Mouse (Mus musculus) MEL (cell line): ENCODE data around the gene Asb12. TPM values are rescaled to one million over a fixed set of nuclear protein-coding genes. Genes with fewer than 3 reads are reported as not detected.

Experiments used
- DNase-seq: peaks from one replicate; pipeline ENCODE4 v3.0.0; 2011; ENCODE audit warnings: low read depth, low spot score
- H3K27ac ChIP-seq: 2 replicates; pipeline ENCODE4 v1.5.1; 2012; ENCODE audit warnings: low read depth, mild to moderate bottlenecking, control low read depth, low read length, moderate library complexity; ENCODE audit not compliant: control insufficient read depth
- H3K27me3 ChIP-seq, 2 experiments: fragments of 150-350 bp in 1 of 2; sonication (generic) in 1 of 2; 2 replicates each; pipeline ENCODE4 v1.6.1; 2012; ENCODE audit warnings: low read length in 2 of 2, mild to moderate bottlenecking in 2 of 2, improper control_type of control experiment in 1 of 2, moderate library complexity in 1 of 2; ENCODE audit not compliant: insufficient read depth in 2 of 2, control insufficient read depth in 1 of 2
- H3K36me3 ChIP-seq, 2 experiments: 2 replicates each; pipeline ENCODE4 v1.6.1; 2012 to 2014; ENCODE audit warnings: low read length in 2 of 2, improper control_type of control experiment in 1 of 2, inconsistent platforms in 1 of 2, mild to moderate bottlenecking in 1 of 2; ENCODE audit not compliant: insufficient read depth in 2 of 2, control insufficient read depth in 1 of 2
- H3K4me1 ChIP-seq, 2 experiments: fragments of 150-350 bp in 1 of 2; sonication (generic) in 1 of 2; 2 replicates each; pipeline ENCODE4 v1.6.1; 2012; ENCODE audit warnings: low read length in 2 of 2, improper control_type of control experiment in 1 of 2, mild to moderate bottlenecking in 1 of 2; ENCODE audit not compliant: insufficient read depth in 2 of 2, control insufficient read depth in 1 of 2
- H3K4me3 ChIP-seq, 2 experiments: fragments of 150-350 bp in 1 of 2; sonication (generic) in 1 of 2; 2 replicates each; pipeline ENCODE4 v1.5.1; 2012; ENCODE audit warnings: low read depth in 2 of 2, low read length in 2 of 2, mild to moderate bottlenecking in 2 of 2, moderate library complexity in 2 of 2, control low read depth in 1 of 2, improper control_type of control experiment in 1 of 2; ENCODE audit not compliant: control insufficient read depth in 1 of 2, insufficient read depth in 1 of 2
- H3K79me2 ChIP-seq: 2 replicates; pipeline ENCODE4 v1.6.1; 2012; ENCODE audit warnings: mild to moderate bottlenecking, low read length, moderate library complexity; ENCODE audit not compliant: control insufficient read depth, poor library complexity, insufficient read depth
- H3K9ac ChIP-seq: 2 replicates; pipeline ENCODE4 v1.6.1; 2012; ENCODE audit warnings: low read depth, mild to moderate bottlenecking, control low read depth, low read length, moderate library complexity; ENCODE audit not compliant: control insufficient read depth, poor library complexity, severe bottlenecking
- H3K9me3 ChIP-seq: fragments of 150-350 bp; sonication (generic); replicated peaks from 2 replicates; pipeline ENCODE4 v1.6.1; 2012; ENCODE audit warnings: mild to moderate bottlenecking, low read length, improper control_type of control experiment, moderate library complexity; ENCODE audit not compliant: insufficient read depth
- CHD1 ChIP-seq: IDR thresholded peaks from 2 replicates; pipeline ENCODE4 v1.6.1; 2012; ENCODE audit warnings: low read depth, mild to moderate bottlenecking, inconsistent platforms, low read length, improper control_type of control experiment
- CHD2 ChIP-seq: IDR thresholded peaks from 2 replicates; pipeline ENCODE4 v1.6.1; 2011; ENCODE audit warnings: low read length, improper control_type of control experiment
- ELF1 ChIP-seq: IDR thresholded peaks from 2 replicates; pipeline ENCODE4 v1.6.1; 2014; ENCODE audit warnings: low read depth, mild to moderate bottlenecking, inconsistent platforms, low read length, improper control_type of control experiment, moderate library complexity
- EP300 ChIP-seq, 2 experiments: IDR thresholded peaks; 2 replicates each; pipeline ENCODE4 v1.6.1; 2011; ENCODE audit warnings: improper control_type of control experiment in 2 of 2, low read length in 2 of 2, low read depth in 1 of 2, mild to moderate bottlenecking in 1 of 2
- GATA1 ChIP-seq: IDR thresholded peaks from 2 replicates; pipeline ENCODE4 v1.6.1; 2011; ENCODE audit warnings: low read depth, low read length, improper control_type of control experiment
- HCFC1 ChIP-seq: IDR thresholded peaks from 2 replicates; pipeline ENCODE4 v1.6.1; 2012; ENCODE audit warnings: low read depth, mild to moderate bottlenecking, inconsistent platforms, low read length, improper control_type of control experiment, moderate library complexity
- JUND ChIP-seq: IDR thresholded peaks from 2 replicates; pipeline ENCODE4 v1.6.1; 2011; ENCODE audit warnings: low read depth, mild to moderate bottlenecking, improper control_type of control experiment, low read length
- KAT2A ChIP-seq: conservative IDR thresholded peaks from 2 replicates; pipeline ENCODE4 v1.6.1; 2012; ENCODE audit warnings: low read depth, low read length, improper control_type of control experiment, inconsistent platforms
- MAFK ChIP-seq: IDR thresholded peaks from 2 replicates; pipeline ENCODE4 v1.6.1; 2011; ENCODE audit warnings: low read depth, mild to moderate bottlenecking, low read length, improper control_type of control experiment, borderline replicate concordance
- MAX ChIP-seq: IDR thresholded peaks from 2 replicates; pipeline ENCODE4 v1.6.1; 2011; ENCODE audit warnings: low read length, improper control_type of control experiment
- MAZ ChIP-seq: IDR thresholded peaks from 2 replicates; pipeline ENCODE4 v1.6.1; 2012; ENCODE audit warnings: low read depth, mild to moderate bottlenecking, inconsistent platforms, low read length, improper control_type of control experiment
- MEF2A ChIP-seq: IDR thresholded peaks from 2 replicates; pipeline ENCODE4 v1.6.1; 2014; ENCODE audit warnings: low read depth, mild to moderate bottlenecking, inconsistent platforms, low read length, improper control_type of control experiment; ENCODE audit not compliant: poor library complexity, insufficient replicate concordance, severe bottlenecking; ENCODE audit errors: extremely low read depth
- MXI1 ChIP-seq: IDR thresholded peaks from 2 replicates; pipeline ENCODE4 v1.6.1; 2011; ENCODE audit warnings: mild to moderate bottlenecking, low read depth, low read length, improper control_type of control experiment
- MYB ChIP-seq: IDR thresholded peaks from 2 replicates; pipeline ENCODE4 v1.6.1; 2011; ENCODE audit warnings: mild to moderate bottlenecking, low read depth, low read length, improper control_type of control experiment
- NELFE ChIP-seq: IDR thresholded peaks from 2 replicates; pipeline ENCODE4 v1.6.1; 2011; ENCODE audit warnings: low read depth, low read length, improper control_type of control experiment
- POLR2A ChIP-seq, 2 experiments: IDR thresholded peaks; 2 replicates each; pipeline ENCODE4 v1.6.1; 2011 to 2012; ENCODE audit warnings: low read length in 2 of 2, mild to moderate bottlenecking in 2 of 2, control low read depth in 1 of 2, improper control_type of control experiment in 1 of 2, low read depth in 1 of 2, moderate library complexity in 1 of 2; ENCODE audit not compliant: control insufficient read depth in 1 of 2, insufficient read depth in 1 of 2, poor library complexity in 1 of 2
- POLR2AphosphoS2 ChIP-seq: IDR thresholded peaks from 2 replicates; pipeline ENCODE4 v1.6.1; 2011; ENCODE audit warnings: low read length, improper control_type of control experiment
- POLR2AphosphoS5 ChIP-seq: IDR thresholded peaks from 2 replicates; pipeline ENCODE4 v1.6.1; 2012; ENCODE audit warnings: low read depth, borderline replicate concordance, mild to moderate bottlenecking, inconsistent platforms, low read length, moderate library complexity, mixed read lengths
- RCOR1 ChIP-seq: IDR thresholded peaks from 2 replicates; pipeline ENCODE4 v1.6.1; 2012; ENCODE audit warnings: low read depth, mild to moderate bottlenecking, inconsistent platforms, low read length, improper control_type of control experiment
- SIN3A ChIP-seq: IDR thresholded peaks from 2 replicates; pipeline ENCODE4 v1.6.1; 2012; ENCODE audit warnings: low read length, improper control_type of control experiment, inconsistent platforms
- TAL1 ChIP-seq: IDR thresholded peaks from 2 replicates; pipeline ENCODE4 v1.6.1; 2012; ENCODE audit warnings: mild to moderate bottlenecking, inconsistent platforms, low read length, moderate library complexity, mixed read lengths
- TBP ChIP-seq: IDR thresholded peaks from 2 replicates; pipeline ENCODE4 v1.8.0; 2011; ENCODE audit warnings: low read depth, low read length, improper control_type of control experiment
- TCF12 ChIP-seq: IDR thresholded peaks from 2 replicates; pipeline ENCODE4 v1.6.1; 2014; ENCODE audit warnings: low read depth, mild to moderate bottlenecking, inconsistent platforms, low read length, improper control_type of control experiment, moderate library complexity
- UBTF ChIP-seq: IDR thresholded peaks from 2 replicates; pipeline ENCODE4 v1.6.1; 2012; ENCODE audit warnings: low read depth, mild to moderate bottlenecking, inconsistent platforms, low read length, improper control_type of control experiment, moderate library complexity, borderline replicate concordance; ENCODE audit not compliant: insufficient read depth
- USF2 ChIP-seq, 2 experiments: IDR thresholded peaks; 2 replicates each; pipeline ENCODE4 v1.6.1; 2011 to 2012; ENCODE audit warnings: improper control_type of control experiment in 2 of 2, low read length in 2 of 2, borderline replicate concordance in 1 of 2, inconsistent platforms in 1 of 2, low read depth in 1 of 2, mild to moderate bottlenecking in 1 of 2; ENCODE audit not compliant: insufficient read depth in 1 of 2
- ZC3H11A ChIP-seq: IDR thresholded peaks from 2 replicates; pipeline ENCODE4 v1.6.1; 2012; ENCODE audit warnings: low read depth, mild to moderate bottlenecking, inconsistent platforms, low read length, improper control_type of control experiment
- ZKSCAN1 ChIP-seq: IDR thresholded peaks from 2 replicates; pipeline ENCODE4 v1.6.1; 2012; ENCODE audit warnings: low read depth, mild to moderate bottlenecking, inconsistent platforms, low read length, improper control_type of control experiment, moderate library complexity
- ZMIZ1 ChIP-seq: IDR thresholded peaks from 2 replicates; pipeline ENCODE4 v1.6.1; 2012; ENCODE audit warnings: low read depth, mild to moderate bottlenecking, inconsistent platforms, low read length, improper control_type of control experiment, moderate library complexity
- ZNF384 ChIP-seq: IDR thresholded peaks from 2 replicates; pipeline ENCODE4 v1.6.1; 2012; ENCODE audit warnings: low read depth, mild to moderate bottlenecking, inconsistent platforms, low read length, improper control_type of control experiment
- polyA plus RNA-seq, 2 experiments: library from polyadenylated mRNA; stranded (reverse) in 1 of 2; unstranded in 1 of 2; fragments of >175 nt in 1 of 2; fragments of >200 nt in 1 of 2; gene quantifications; 2 replicates each; pipeline versions ENCODE4 v1.2.1 to v1.2.4; 2012; ENCODE audit warnings: low replicate concordance in 2 of 2, low read depth in 1 of 2; ENCODE audit not compliant: insufficient read length in 2 of 2, insufficient read depth in 1 of 2, missing spikeins in 1 of 2
- total RNA-seq: library from RNA; depleted of rRNA; stranded (reverse); fragments of 300-350 nt; gene quantifications from 2 replicates; pipeline ENCODE4 v1.2.3, GENCODE M21; 2012

The Asb12 gene
- total and polyA plus RNA-seq, 3 experiments, result not detected

DNA sequence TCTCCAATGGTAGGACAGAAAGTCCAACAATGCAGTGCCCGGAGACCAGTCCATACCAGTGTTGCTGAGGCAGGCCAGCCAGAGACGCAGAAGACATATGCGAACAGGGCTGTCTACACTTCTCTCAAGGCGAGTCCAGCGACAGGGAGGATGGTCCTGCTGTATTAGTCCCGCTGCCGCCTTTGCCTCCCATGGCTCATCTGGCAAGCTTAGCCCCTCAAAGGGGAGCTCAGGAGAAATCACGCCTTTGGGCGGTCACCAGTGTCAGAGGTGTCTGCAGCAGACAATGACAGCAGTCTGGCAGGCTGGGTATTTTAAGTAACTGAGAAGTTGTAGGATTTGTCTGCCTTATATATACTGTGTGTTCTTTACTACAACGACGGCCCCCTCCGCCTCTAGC, 114.4 kb downstream of the Asb12 start:
- Histone ChIP-seq H3K79me2 (no peaks in the 10 kb centered on the region; the same call in 1 of the 2 replicates), H3K9ac (peak overlapping the region; percentile 57), H3K4me3 (peak overlapping the region; percentile 72 to 93), H3K27ac (peak overlapping the region; percentile 58; the same call in 1 of the 2 replicates), H3K4me1 (peaks cover 0 to 7% of the 10 kb centered on the region in 2 experiments; a peak in 1 of 4 replicates), H3K36me3 (no peaks in the 10 kb centered on the region), H3K9me3 (no peaks in the 10 kb centered on the region), H3K27me3 (no peaks in the 10 kb centered on the region)
- DNase-seq, result no peak
- no peak for TF ChIP-seq KAT2A
- TF ChIP-seq MAZ, result no peak
- TF ChIP-seq USF2 (IDR thresholded peaks at IDR 0.05; ENCODE audit: borderline replicate concordance in 1 of 2, insufficient read depth in 1 of 2, low read depth in 1 of 2, low read length in 2 of 2), result no peak
- TF ChIP-seq ELF1, result no peak
- TF ChIP-seq TBP, result no peak
- no peak for TF ChIP-seq POLR2AphosphoS5
- TF ChIP-seq CHD1, result no peak
- TF ChIP-seq TAL1, result no peak
- no peak for TF ChIP-seq UBTF
- TF ChIP-seq GATA1, result no peak
- TF ChIP-seq CHD2, result no peak
- TF ChIP-seq RCOR1, result no peak
- no peak for TF ChIP-seq MAX
- TF ChIP-seq EP300 (IDR thresholded peaks at IDR 0.05; ENCODE audit: low read depth in 1 of 2, low read length in 2 of 2), result no peak
- TF ChIP-seq ZC3H11A, result no peak
- no peak for TF ChIP-seq ZNF384

- Histone ChIP-seq H3K36me3 (no peaks in the 10 kb centered on the region), H3K9ac (no peak overlapping the region), H3K4me1 (peaks cover 0 to 7% of the 10 kb centered on the region in 2 experiments; a peak in 1 of 4 replicates), H3K79me2 (no peaks in the 10 kb centered on the region; the same call in 1 of the 2 replicates), H3K9me3 (no peaks in the 10 kb centered on the region), H3K27ac (no peak overlapping the region), H3K4me3 (no peak overlapping the region), H3K27me3 (no peaks in the 10 kb centered on the region)
- DNase-seq, result no peak
- no peak for TF ChIP-seq HCFC1
- no peak for TF ChIP-seq MAFK
- TF ChIP-seq MEF2A, result no peak
- TF ChIP-seq JUND, result no peak
- no peak for TF ChIP-seq CHD1
- TF ChIP-seq MYB, result no peak
- TF ChIP-seq SIN3A, result no peak
- TF ChIP-seq ZMIZ1, result no peak
- no peak for TF ChIP-seq EP300 (IDR thresholded peaks at IDR 0.05; ENCODE audit: low read depth in 1 of 2, low read length in 2 of 2)
- TF ChIP-seq POLR2AphosphoS2, result no peak
- no peak for TF ChIP-seq TCF12
- TF ChIP-seq NELFE, result no peak
- no peak for TF ChIP-seq POLR2A (IDR thresholded peaks at IDR 0.05; ENCODE audit: control insufficient read depth in 1 of 2, insufficient read depth in 1 of 2, low read depth in 1 of 2, low read length in 2 of 2, poor library complexity in 1 of 2)
- no peak for TF ChIP-seq MXI1
- no peak for TF ChIP-seq RCOR1
- TF ChIP-seq ZKSCAN1, result no peak
- TF ChIP-seq ZC3H11A, result no peak
- no peak for TF ChIP-seq GATA1
These were observed 115.5 kb downstream of the Asb12 start for GRCm38 (mm10) chrX:95442261-95442660.
